Mouse (Mus musculus): ENCODE data around the gene Dock4.

Dock4 gene

GRCm38 (mm10) chr12:40508416-40508815 is 62.7 kb downstream of the Dock4 start:
- DNase-seq (ENCODE audit: low spot score in 2 of 2) = no peak

- DNase-seq (ENCODE audit: low spot score in 2 of 2) = no peak
Observed at GRCm38 (mm10) chr12:40511643-40512369, 66.1 kb downstream of the Dock4 start.

- DNase-seq (ENCODE audit: low spot score in 2 of 2) = no peak
Observed at GRCm38 (mm10) chr12:40512370-40512693, 66.6 kb downstream of the Dock4 start.

- no peak for DNase-seq (ENCODE audit: low spot score in 2 of 2)
Observed at GRCm38 (mm10) chr12:40512994-40513393, 67.2 kb downstream of the Dock4 start.

GRCm38 (mm10) chr12:40514021-40514420 is 68.3 kb downstream of the Dock4 start:
- DNase-seq (ENCODE audit: low spot score in 2 of 2) = no peak

GRCm38 (mm10) chr12:40522468-40522867 is 76.7 kb downstream of the Dock4 start:
- DNase-seq (ENCODE audit: low spot score in 2 of 2) = no peak

- no peak for DNase-seq (ENCODE audit: low spot score in 2 of 2)
Observed at GRCm38 (mm10) chr12:40523020-40523419, 77.3 kb downstream of the Dock4 start.

- DNase-seq (ENCODE audit: low spot score in 2 of 2) = no peak
Observed at GRCm38 (mm10) chr12:40525045-40525444, 79.3 kb downstream of the Dock4 start.

- DNase-seq (ENCODE audit: low spot score in 2 of 2) = peak in 1 of 2 experiments; percentile 36
Observed at GRCm38 (mm10) chr12:40535655-40536618, 90.2 kb downstream of the Dock4 start.

- DNase-seq (ENCODE audit: low spot score in 2 of 2) = no peak
Observed at GRCm38 (mm10) chr12:40537826-40538225, 92.1 kb downstream of the Dock4 start.

GRCm38 (mm10) chr12:40538318-40538717 is 92.6 kb downstream of the Dock4 start:
- no peak for DNase-seq (ENCODE audit: low spot score in 2 of 2)

GRCm38 (mm10) chr12:40538780-40539179 is 93.0 kb downstream of the Dock4 start:
- no peak for DNase-seq (ENCODE audit: low spot score in 2 of 2)

GRCm38 (mm10) chr12:40544273-40544672 is 98.5 kb downstream of the Dock4 start:
- DNase-seq (ENCODE audit: low spot score in 2 of 2) = no peak

GRCm38 (mm10) chr12:40546827-40547226 is 101.1 kb downstream of the Dock4 start:
- no peak for DNase-seq (ENCODE audit: low spot score in 2 of 2)

GRCm38 (mm10) chr12:40551317-40551716 is 105.6 kb downstream of the Dock4 start:
- no peak for DNase-seq (ENCODE audit: low spot score in 2 of 2)

- DNase-seq (ENCODE audit: low spot score in 2 of 2) = no peak
Observed at GRCm38 (mm10) chr12:40552201-40552600, 106.4 kb downstream of the Dock4 start.

GRCm38 (mm10) chr12:40553929-40554328 is 108.2 kb downstream of the Dock4 start:
- no peak for DNase-seq (ENCODE audit: low spot score in 2 of 2)

GRCm38 (mm10) chr12:40554941-40555511 is 109.3 kb downstream of the Dock4 start:
- DNase-seq (ENCODE audit: low spot score in 2 of 2) = no peak

- no peak for DNase-seq (ENCODE audit: low spot score in 2 of 2)
Observed at GRCm38 (mm10) chr12:40558600-40558999, 112.8 kb downstream of the Dock4 start.

- peak in 1 of 2 experiments; percentile 41 for DNase-seq (ENCODE audit: low spot score in 2 of 2)
Observed at GRCm38 (mm10) chr12:40559103-40559502, 113.4 kb downstream of the Dock4 start.

GRCm38 (mm10) chr12:40563703-40564102 is 118.0 kb downstream of the Dock4 start:
- DNase-seq (ENCODE audit: low spot score in 2 of 2) = no peak

GRCm38 (mm10) chr12:40564261-40564660 is 118.5 kb downstream of the Dock4 start:
- no peak for DNase-seq (ENCODE audit: low spot score in 2 of 2)
